Comparison of ENCODE assay signal across 8 mouse cellular contexts in the genomic region with DNA sequence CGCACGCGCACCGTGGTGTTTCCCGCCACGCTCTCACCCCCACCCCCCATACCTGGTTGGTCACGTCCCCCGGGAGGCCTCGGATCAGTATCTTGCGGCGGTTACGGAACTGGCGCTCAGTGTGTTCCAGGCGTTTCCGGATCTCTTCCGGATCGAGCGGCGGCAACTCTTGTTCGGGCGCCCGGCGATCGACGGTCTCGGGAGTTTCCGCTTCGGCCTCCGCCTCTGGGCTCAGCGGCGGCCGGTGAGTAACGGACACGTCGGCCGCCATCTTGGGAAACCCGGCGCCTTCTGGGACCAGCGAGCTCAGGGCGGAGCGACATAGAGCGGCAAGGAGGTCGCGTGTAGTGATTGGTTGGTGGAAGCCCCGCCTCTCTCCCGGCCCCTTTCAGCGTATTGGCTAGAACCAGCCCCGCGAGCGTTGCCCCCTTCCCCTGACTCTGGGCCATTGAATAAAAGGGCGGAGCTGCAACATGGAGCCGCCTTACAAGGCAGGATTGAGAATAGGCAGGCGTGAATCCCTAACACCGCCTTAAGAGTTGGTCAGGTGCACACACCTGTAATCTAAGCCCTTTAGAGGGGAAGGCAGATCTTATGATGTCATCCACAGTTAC. TPM values are rescaled to one million over a fixed set of nuclear protein-coding genes. Genes with fewer than 3 reads are reported as not detected.
DNase-seq lines count a peak whose midpoint lies in the region; ATAC-seq lines count a peak whose summit lies in the region.

TSS of gene Gm38431 (minus strand) at position 291 of the 614 bp plus-strand sequence.
TSS of gene Raver1 (minus strand) at position 302 of the 614 bp plus-strand sequence.

- peaks cover 29% of the 10 kb centered on the region for H3K36me3 ChIP-seq in hindbrain, embryonic 14.5 days (replicated peaks; ENCODE audit: control insufficient read depth, insufficient read depth)

- H3K4me1 ChIP-seq in hindbrain, embryonic 14.5 days (replicated peaks; ENCODE audit: control insufficient read depth, insufficient read depth, low read length), result peaks cover 18% of the 10 kb centered on the region

- DNase-seq in R1 (ENCODE audit: low read depth, low spot score), result peak; percentile 99
- peak; percentile 97 to 98 for DNase-seq in cerebellum, postnatal 25 days
- peak; percentile 91 to 92 for DNase-seq in frontal cortex, postnatal 25 days (ENCODE audit: low spot score in 2 of 2)
- peak; percentile 95 for DNase-seq in hindbrain, embryonic 14.5 days (ENCODE audit: low spot score)
- peak; percentile 95 to 97 for DNase-seq in layer of hippocampus, postnatal 36 days
- peak; percentile 99 for DNase-seq in lung, postnatal 36 days
- peak; percentile 99 for DNase-seq in retina, postnatal 1 day
- peak; percentile 91 to 97 for DNase-seq in urinary bladder, adult 18-20 months (ENCODE audit: low spot score in 2 of 2)

- peak within 1 kb of the TSS; percentile 68 for H3K4me3 ChIP-seq in hindbrain, embryonic 14.5 days (replicated peaks; ENCODE audit: low read length)

- H3K27me3 ChIP-seq in hindbrain, embryonic 14.5 days (ENCODE audit: control insufficient read depth, insufficient read depth, low read length), result no peaks in the 10 kb centered on the region

- H3K4me2 ChIP-seq in hindbrain, embryonic 14.5 days (replicated peaks), result peak within 1 kb of the TSS; percentile 86

- H3K27ac ChIP-seq in hindbrain, embryonic 14.5 days, result peak within 1 kb of the TSS; percentile 91

- ATAC-seq in hindbrain, embryonic 14.5 days (ENCODE audit: low FRiP score), result peak; percentile 99

- WGBS in hindbrain, embryonic 14.5 days, result under 1% methylated on average over 54 of the region's 54 CpGs

- H3K9ac ChIP-seq in hindbrain, embryonic 14.5 days, result peak within 1 kb of the TSS; percentile 75

- H3K9me3 ChIP-seq in hindbrain, embryonic 14.5 days (ENCODE audit: control insufficient read depth, low read length), result no peaks in the 10 kb centered on the region

RNA-seq across cellular contexts. Expression of gene Gm38431, which starts in this region (rescaled TPM):
- 0.95 and 1.6 TPM in 2 replicates for polyA plus RNA-seq in hindbrain, embryonic 14.5 days (2014; fragmentation: Nextera tagmentation; extraction: Ambion mirVana)
- 1 to 10 TPM; 4.8 to 5.0 TPM for total RNA-seq in layer of hippocampus, postnatal 36 days (2021)

RNA-seq across cellular contexts. Expression of gene Raver1, which starts in this region (rescaled TPM):
- polyA plus RNA-seq in hindbrain, embryonic 14.5 days (2014; fragmentation: Nextera tagmentation; extraction: Ambion mirVana), result 35.2 and 37.6 TPM in 2 replicates
- 10 to 100 TPM; 29.9 to 31.5 TPM for total RNA-seq in layer of hippocampus, postnatal 36 days (2021)

Comparison
In these comparisons a context has a peak if more than half of its experiments do, and no peak if none do; other contexts are left out.
1. Peak in every context shown above with its lines: DNase-seq, ATAC-seq, H3K4me3 ChIP-seq and H3K27ac ChIP-seq.